In the genomic region with DNA sequence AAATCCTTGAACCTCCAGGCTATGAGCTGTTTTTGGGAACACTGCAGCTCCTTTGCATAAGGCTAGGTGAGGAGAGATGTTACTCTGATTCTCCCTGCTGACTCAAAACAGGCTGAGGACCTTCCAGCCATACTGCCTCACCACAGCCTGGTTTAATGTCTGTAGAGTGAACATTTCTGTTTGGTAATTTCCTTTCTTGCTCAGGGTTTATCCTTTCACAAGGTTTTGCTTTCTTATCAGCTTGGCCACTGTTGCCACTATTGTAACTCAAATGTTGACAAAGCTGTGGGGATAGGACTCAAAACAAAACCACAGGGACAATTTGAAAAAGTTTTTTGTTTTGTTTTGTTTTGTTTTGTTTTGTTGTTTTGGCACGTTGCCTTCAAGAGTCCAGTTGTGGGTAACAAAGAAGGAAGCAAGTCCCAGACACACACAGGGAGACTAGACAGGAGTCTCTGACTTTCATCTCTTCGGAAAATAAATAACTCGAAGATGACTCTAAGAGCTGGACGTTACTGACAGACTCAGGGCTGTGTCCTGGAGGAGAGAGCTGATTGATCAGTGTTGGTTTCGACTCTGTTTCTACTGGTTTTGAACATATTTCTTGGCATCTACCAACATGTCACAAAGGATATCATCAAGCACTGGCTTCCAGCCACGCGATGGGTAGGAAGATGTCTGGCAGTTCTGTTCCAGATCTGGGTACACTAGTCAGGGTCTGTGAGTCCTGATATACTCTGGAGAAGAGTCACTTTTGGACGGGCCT, we compare ENCODE assay signal across 15 mouse cellular contexts.
DNase-seq lines count a peak whose midpoint lies in the region; ATAC-seq and TF ChIP-seq lines count a peak whose summit lies in the region.
"Had no signal": no experiment of that assay in that cellular context is flagged by ENCODE, and none has a peak within 500 bp of the region (broad histone marks: within the 10 kb centered on the region; RNA-seq: fewer than 3 reads in every experiment).

No protein-coding gene starts in this region.

- H3K4me1 ChIP-seq in heart, adult 2 months (ENCODE audit: control insufficient read depth, insufficient read depth, low read length): peaks cover 14% of the 10 kb centered on the region
- H3K4me1 ChIP-seq in lung, adult 2 months (ENCODE audit: control insufficient read depth, insufficient read depth, low read length): peaks cover 12% of the 10 kb centered on the region; the same call in 1 of the 2 replicates
- H3K4me1 ChIP-seq: limb, embryonic 12.5 days; midbrain, embryonic 12.5 days had no signal

- ATAC-seq in hematopoietic stem cell, adult 5-6 weeks (replicated peaks in 1 of 2; ENCODE audit: insufficient read depth in 1 of 2, low FRiP score in 2 of 2, low TSS enrichment in 1 of 2, low read depth in 1 of 2, poor library complexity in 2 of 2, severe bottlenecking in 2 of 2): peak; percentile 54 to 57
- ATAC-seq in megakaryocyte-erythroid progenitor cell, adult 5-6 weeks (replicated peaks; ENCODE audit: low FRiP score, low TSS enrichment, poor library complexity, severe bottlenecking): peak; percentile 44
- ATAC-seq: forebrain, embryonic 14.5 days; hindbrain, embryonic 16.5 days had no signal

- H3K36me3 ChIP-seq in heart, adult 2 months (ENCODE audit: control insufficient read depth, insufficient read depth, low read length): no peaks in the 10 kb centered on the region
- H3K36me3 ChIP-seq: limb, embryonic 12.5 days; midbrain, embryonic 12.5 days had no signal

- peak overlapping the region; percentile 81 for H3K27ac ChIP-seq in heart, adult 2 months
- H3K27ac ChIP-seq: limb, embryonic 12.5 days; midbrain, embryonic 12.5 days had no signal

- no peaks in the 10 kb centered on the region for H3K27me3 ChIP-seq in heart, adult 2 months (ENCODE audit: control insufficient read depth, insufficient read depth, low read length)
- H3K27me3 ChIP-seq: limb, embryonic 12.5 days; midbrain, embryonic 12.5 days had no signal

- 0 out of 2 replicates have a peak, but pooled peaks have one; percentile 30 for TF ChIP-seq POLR2A in heart, adult 2 months (IDR thresholded peaks at IDR 0.05; ENCODE audit: insufficient read depth, low read depth, low read length)
- no peak for TF ChIP-seq POLR2A in lung, adult 2 months (IDR thresholded peaks at IDR 0.05; ENCODE audit: borderline replicate concordance, extremely low read depth, low read depth, low read length)

- peak in 1 of 2 experiments; percentile 21 for DNase-seq in heart, adult 2 months
- no peak for DNase-seq in heart, postnatal 4 days
- DNase-seq in lung, adult 2 months: peak; percentile 18
- DNase-seq in lung, postnatal 4 days: no peak
- DNase-seq in MN1 (ENCODE audit: low spot score): no peak
- DNase-seq: cerebellum, adult 2 months; kidney, adult 11 months; layer of hippocampus, postnatal 36 days; thymus, adult 18-20 months had no signal

- no peak overlapping the region for H3K4me3 ChIP-seq in heart, adult 2 months
- H3K4me3 ChIP-seq in lung, adult 2 months (replicated peaks; ENCODE audit: extremely low read depth, low read depth, low read length): no peak overlapping the region
- H3K4me3 ChIP-seq: limb, embryonic 12.5 days; midbrain, embryonic 12.5 days had no signal

- no peaks in the 10 kb centered on the region for H3K79me2 ChIP-seq in heart, adult 2 months (replicated peaks; ENCODE audit: control insufficient read depth, insufficient read depth, low read length)

- TF ChIP-seq EP300 in heart, adult 2 months (IDR thresholded peaks at IDR 0.05; ENCODE audit: insufficient read depth, low read depth, low read length): no peak

- no peak overlapping the region for H3K9ac ChIP-seq in heart, adult 2 months (ENCODE audit: low read depth, low read length)
- H3K9ac ChIP-seq: limb, embryonic 12.5 days; midbrain, embryonic 12.5 days had no signal

- intact Hi-C loops in heart, adult 2 months (cut with DNase I): no loop called here

- 41% methylated on average over 8 of the region's 8 CpGs for WGBS in heart, adult 2 months
- 39% methylated on average over 8 of the region's 8 CpGs for WGBS in lung, adult 2 months

- TF ChIP-seq CTCF in heart, adult 2 months (IDR thresholded peaks at IDR 0.05): no peak
- no peak for TF ChIP-seq CTCF in lung, adult 2 months (IDR thresholded peaks at IDR 0.05; ENCODE audit: insufficient read depth, low read length)
